Mouse (Mus musculus): ENCODE data around the gene Grin2d.

Gene Grin2d

DNA sequence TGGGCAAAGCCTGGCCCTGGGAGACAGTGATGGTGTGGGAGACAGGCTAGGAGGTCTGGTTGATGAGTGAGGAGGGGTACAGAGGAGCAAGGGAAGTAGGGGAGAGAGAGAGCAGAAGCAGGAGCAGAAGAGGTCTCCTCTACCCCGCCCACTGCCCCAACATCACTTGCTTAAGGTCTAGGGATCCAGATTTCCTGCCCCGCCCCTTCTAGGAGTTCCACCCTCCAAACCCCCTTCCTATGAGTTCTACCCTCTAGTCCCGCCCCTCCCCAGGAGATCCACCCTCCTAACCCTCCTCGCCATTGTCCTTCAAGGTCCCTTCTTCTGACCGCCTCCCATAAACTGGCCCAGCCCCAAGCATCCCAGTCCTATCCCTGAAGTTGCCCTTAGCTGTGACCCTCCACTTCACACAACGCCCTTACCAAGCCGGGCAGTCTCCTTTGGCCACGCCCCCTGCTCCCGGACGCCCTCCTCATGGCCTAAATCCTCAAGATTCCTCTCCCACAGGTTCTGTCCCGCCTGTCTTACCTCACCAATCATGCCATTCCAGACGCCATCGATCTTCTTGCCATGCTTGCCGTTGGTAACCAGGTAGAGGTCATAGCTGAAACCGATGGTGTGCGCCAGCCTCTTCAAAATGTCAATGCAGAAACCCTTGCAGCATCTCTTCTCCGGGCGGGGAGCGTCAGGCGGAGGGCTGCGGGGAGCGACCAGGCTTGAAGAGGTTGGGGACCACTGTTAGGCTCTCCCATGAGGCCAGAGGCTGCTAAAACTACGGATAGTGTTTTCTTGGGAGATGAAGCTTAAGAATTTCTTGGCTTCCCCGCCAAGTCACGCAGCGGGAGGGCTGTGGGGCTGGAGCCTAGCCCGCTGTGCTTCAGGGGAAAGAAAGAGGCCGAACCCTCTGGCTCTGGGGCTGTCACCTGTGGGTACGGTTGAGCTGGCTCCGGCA lies 21.0 kb downstream of the Grin2d start:
- DNase-seq (ENCODE audit: low read depth, low spot score): peak; percentile 22

DNA sequence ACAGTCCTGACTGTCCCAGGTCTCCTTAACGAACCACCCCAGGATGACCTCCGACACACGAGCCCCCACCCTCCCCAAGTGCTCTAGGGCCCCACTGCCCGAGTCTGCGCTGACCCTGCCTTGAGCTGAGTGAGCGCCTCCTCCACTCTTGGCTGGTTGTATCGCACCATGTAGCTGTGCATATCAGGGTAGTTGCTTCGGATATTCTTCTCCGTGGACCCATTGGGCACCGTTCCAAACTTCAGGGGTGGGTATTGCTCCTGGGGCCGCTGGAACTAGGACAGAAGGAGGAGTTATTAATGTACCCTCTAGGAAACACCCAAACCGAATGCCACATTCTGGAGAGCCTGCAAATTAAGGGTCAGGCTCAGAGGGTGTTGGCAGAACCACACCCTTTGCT lies 25.1 kb downstream of the Grin2d start:
- DNase-seq (ENCODE audit: low read depth, low spot score): no peak

DNA sequence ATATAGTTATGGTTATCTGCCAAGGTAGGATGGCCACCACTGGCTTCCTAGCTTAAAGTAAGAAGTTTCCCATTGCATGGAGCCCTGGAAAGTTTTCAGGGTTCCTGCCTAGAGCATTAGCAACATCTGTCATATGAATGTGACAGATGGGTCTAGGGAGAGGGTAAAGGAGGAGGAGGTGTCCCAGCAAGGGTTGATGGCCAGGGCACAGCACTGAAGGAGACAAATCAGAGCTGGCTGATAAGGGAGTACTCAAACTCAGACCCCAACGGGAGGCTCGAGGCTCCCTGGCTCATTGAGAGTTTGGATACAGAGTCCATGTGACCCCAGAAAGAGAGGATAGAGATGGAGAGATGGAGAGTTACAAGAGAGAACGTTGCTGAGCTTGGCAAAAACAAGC lies 27.5 kb downstream of the Grin2d start:
- DNase-seq (ENCODE audit: low read depth, low spot score): no peak

DNA sequence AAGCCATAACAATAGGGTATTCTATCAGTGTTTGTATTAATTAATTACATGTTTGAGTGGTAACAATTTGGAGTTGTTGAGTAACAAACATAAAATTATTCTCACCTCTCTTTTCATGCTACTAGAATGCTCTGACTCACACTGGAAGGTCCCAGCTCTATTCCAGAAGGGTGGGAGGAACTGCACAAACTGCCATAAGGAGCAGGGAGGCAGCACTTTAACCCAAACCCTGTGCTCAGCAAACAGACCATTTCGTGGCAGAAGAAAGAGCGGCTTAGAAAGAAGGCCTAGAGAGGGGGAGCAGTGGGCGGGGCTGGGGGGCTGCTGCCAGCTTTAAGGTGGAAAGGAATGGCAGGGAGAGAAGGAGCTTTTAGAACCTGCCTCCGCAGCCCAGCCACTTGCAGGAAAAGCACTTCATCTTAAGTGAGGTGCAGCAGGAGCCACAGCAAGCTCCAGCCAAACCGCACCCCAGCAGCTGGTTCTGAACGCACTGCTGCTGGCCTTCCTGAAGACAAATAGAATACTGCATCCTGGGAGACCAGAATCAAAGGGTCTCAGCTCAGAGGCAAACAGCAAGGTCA lies 29.6 kb downstream of the Grin2d start:
- no peak for DNase-seq (ENCODE audit: low read depth, low spot score)

DNA sequence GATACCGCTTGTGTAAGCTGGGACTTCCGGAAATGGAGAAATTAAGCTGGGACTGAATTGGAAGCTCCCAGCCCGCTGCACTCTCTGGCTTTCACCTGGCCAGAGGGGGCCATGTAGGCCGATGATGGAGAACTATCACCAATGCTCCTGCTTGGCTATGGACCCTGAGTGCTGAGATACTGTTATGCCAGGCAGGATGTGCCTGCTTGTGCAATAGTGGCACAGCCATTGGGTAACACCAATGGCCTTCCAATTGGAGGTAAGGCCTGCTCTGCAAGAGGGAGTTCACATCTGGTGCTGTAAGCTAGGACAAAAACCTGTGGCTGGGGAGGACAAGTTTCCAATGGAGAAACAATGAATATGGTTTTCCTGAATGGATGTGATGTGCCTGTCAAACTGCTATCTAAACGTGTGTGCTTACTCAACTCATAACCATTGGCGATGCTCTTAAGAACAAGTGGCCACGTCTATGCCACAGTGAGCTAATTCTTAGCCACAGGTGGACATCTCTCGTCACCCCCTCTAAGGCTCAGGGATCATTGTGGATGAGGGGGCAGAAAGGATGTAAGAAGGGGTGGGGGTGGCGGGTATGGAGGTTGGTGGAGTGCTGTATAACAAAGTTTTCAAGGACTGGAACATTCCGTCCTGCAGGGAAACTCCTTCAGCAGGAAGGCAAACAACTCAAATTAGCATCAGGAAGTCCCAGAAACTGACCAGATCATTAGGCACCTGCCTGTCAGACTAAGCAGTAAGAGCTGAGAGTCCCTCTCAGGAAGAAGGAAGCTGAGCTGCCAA lies 35.0 kb downstream of the Grin2d start:
- no peak for DNase-seq (ENCODE audit: low read depth, low spot score)

DNA sequence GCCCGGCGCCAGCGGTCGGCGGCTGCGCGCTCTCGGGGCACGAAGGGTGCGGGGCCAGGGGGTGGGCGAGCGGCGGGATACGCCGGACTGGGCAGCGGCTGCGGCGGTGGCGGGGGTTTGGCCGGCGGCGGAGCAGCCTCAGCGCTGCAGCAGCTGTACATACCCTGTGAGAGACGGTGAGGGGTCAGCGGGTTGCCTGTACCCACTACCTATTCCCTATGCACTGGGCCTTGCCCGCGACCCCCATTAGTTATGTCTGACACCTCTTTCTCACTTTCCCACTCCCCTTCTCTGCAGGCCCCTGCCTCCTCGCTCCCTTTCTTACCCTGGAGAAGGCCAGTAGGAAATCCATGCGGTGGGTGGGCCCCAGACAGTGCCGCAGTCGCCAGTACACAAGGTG lies 44.3 kb downstream of the Grin2d start:
- no peak for DNase-seq (ENCODE audit: low read depth, low spot score)

DNA sequence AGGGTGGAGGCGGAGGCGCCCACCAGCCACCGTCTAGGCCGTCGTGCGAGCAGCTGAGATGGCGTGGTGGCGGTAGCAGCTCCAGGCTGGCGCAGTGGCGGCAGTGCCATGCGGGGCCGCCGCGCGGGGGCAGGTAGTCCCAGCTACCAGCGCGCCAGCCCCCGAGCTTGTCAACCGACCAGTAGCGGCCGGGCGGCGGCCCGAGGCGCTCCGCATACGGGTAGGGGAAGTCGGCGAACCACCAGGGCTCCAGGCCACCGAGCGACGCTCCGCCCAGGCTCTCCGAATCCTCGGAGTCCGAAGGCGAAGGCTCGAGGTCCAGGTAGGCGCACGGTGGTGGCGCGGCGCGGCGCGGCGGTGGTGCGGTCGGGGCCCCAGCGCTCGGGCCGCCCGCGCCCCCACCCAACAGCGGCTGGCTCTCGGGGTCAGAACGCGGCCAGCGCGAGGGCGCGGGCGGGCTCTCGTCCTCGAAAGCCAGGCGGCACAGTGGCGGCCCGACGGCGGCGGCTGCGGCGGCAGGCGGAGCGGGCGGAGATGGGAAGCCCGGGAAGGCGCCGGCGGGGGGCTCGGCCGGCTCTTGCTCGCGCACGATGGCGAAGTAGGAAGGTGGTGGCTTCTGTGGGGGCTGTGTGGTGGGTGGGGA lies 44.9 kb downstream of the Grin2d start:
- DNase-seq (ENCODE audit: low read depth, low spot score): peak; percentile 34

DNA sequence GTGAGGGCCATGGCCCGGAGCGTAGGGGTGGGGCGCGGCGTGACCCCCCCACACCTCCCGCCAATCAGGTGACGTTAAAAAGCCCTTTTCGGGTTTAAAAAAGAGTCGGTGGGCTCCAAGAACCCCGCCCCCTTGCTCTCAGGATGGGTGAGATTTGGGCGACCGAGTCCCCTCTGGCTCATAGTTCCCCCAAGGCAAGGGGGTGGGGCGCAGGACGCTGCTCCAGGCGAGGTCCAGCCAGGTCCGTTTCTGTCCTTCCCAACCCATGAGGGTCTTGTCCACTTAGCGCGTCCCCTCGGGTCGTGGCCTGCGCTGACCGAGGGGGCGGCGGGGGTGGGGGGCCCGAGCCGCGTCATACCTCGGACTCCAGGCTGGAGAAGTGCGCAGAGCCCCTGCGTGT lies 45.8 kb downstream of the Grin2d start:
- no peak for DNase-seq (ENCODE audit: low read depth, low spot score)

DNA sequence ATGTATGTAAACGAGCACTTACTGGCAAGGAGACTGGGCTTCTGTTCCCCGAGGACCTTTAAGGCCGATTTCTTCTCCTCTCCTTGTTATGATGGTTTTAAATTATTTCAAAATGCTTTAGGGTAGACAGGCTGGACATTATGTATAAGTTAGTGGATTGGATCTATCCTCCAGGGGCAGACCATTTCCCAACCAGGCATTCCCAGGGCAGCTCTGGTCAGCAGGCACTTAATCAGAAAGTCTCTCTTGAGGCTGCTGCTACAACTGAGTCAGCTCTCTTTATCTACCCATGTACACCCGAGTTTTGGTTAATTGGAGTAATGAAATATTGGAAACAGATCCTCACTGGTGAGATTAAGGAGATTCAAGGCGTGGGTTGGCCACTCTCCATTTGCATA lies 47.1 kb downstream of the Grin2d start:
- DNase-seq (ENCODE audit: low read depth, low spot score): no peak

DNA sequence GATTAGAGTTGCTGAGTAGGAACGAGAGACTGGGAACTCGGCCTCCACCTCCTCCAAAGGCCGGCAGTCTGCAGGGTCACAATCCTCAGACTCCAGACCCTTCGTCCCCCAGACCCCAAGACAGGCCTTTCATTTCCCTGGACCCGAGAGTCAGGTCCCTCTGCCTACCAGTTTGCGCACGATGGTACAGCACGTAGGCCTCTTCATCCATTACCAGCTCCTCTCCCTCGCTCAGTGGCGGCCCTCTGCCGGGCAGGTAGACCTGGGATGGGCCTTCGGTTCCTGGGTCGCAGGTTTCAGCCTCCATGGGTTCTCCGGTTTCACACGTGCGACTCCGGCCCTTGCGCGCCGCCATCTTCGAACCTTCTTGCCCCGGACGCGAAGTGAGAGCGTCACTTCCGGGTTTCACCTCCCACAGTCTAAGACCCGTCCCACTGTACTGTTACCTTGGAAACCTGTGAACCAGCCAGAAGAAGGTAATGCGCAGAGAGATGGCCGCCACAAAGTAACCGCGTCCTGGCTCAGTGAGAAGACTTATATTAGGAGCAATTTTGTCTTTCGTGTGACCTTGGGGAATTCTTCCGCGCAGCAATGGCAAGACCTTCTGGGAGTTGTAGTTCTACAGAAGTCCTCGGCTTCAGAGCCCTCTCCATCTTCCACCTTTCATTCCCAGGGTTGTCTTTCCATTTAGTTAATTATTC lies 47.6 kb downstream of the Grin2d start, which contains the start of gene Grwd1:
Gene Grwd1 (minus strand): TSS at position 518 of the 701 bp plus-strand sequence.
- peak; percentile 95 for DNase-seq (ENCODE audit: low read depth, low spot score)

DNA sequence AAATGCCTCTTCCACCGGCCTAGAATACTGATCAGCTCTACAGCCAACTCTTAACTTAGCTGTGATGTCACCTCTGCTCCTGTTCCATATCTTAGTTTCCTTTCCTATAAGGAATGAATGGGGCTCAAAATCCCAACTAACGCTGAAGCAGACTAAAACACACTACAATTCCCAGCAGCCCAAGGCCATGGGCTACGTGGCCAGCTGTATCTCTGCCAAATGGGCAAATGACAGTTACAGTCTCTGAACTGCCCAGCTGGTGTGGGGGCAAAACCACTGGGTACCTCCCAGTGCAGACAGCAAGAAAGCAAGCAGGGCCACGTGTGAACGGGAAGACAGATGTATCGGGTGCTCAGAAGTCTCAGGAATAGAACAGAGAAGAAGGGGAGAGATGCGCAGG lies 51.5 kb downstream of the Grin2d start:
- no peak for DNase-seq (ENCODE audit: low read depth, low spot score)

DNA sequence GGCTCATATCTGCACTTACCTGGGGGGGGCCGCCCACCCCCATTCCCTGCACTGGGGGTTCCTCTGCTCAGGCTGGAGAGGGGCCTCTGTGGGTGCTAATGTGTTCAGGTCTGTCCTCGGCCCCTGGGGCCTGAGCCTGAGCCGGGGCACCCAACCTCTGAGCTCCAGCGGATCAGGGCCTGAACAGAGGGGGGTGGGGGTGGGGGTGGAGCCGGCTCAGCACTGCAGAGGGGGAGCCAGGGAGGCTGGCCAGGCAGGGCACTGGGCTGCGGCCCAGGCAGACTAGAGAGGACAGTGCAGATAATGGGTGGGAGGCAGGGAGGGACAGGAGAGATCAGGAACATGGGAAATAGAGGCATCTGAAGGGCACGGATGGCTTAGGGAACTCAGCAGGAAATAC lies 53.6 kb downstream of the Grin2d start, which contains the start of gene Kcnj14:
Gene Kcnj14 (minus strand): TSS at position 185 of the 400 bp plus-strand sequence.
- no peak for DNase-seq (ENCODE audit: low read depth, low spot score)

DNA sequence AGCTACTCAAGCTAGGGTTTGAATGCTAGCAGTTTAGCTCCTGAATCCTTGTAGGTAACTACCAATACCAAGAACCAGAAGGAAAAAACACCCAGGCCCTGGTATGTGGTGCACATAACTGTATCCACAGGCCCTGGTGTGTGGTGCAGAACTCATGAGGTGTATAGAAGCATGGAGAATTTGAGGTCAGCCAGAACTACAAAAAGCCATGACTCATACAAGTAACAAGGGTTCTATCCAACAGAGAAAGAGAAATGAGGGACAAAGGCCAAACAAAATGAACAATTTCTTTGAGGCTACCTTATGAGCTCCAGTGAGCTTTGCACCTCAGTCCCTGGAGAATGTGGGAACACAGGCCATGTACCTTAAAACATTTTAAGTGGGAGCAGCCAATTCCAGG lies 57.3 kb downstream of the Grin2d start:
- no peak for DNase-seq (ENCODE audit: low read depth, low spot score)

DNA sequence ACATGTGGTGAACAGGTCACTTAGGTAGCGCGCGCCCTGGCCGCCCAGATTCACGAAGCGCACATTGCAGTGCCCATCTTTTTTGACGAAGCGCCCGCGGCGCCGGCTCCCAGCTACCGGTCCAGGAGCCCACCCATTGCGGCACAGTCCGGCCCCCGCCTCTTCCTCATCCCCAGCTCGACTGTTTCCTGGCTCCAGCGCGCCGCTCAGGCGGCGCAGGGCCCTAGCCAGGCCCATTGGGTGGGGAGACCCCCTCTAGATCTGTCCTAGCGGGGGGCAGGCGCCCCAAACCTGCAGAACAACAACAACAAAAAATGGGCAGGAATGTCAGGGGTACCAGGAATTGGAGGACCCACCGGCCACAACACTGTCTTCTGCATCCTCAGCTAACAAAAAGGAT lies 58.3 kb downstream of the Grin2d start:
- DNase-seq (ENCODE audit: low read depth, low spot score): no peak

DNA sequence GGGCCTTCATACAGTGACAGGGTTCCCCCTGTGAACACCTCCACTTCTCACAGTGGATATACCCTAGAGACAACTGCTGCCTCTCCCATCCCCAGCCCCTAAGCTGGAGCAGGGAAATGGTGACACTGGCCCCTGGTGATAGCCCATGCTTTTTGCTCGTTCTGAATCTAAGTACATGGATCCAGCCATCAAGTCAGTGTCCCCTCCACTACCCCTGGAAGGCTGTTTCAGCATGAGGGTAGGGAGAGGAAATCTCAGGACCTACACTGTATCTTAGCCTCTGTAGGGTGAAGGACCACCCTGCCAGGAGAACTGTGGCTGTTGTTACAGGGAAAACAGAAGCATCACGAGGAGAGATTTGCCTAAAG lies 62.2 kb downstream of the Grin2d start:
- no peak for DNase-seq (ENCODE audit: low read depth, low spot score)

DNA sequence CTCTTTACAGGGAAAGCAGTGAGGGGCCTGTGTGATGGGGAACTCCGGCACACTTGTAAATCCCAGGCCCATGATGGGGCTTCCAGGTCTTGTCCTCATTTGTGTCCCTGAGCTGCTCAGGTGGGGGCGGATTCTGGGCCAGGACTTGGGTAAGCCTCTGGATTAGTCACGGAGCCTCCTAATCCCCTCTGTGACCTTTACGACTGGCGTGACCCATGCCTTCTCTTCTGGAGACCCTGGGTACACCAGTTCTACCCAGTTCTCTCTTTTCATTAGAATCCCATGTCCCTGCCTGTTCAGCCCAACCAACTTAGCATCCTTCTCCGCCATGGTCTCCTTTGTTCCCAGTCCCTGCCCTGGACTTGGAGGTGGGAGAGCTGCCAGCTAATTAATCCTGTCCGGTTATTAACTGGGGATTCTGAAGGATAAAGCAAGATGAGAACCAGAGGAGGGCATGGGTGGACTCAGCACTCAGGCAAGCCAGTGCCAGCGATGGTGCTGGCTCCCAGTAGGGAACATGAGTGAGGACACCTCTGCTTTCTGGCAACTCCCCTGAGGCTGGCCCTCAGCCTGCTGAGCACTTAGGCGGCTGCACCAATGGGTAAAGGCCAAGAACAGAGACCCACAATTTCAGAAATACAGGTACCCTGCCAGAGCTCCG lies 62.7 kb downstream of the Grin2d start:
- DNase-seq (ENCODE audit: low read depth, low spot score): no peak

DNA sequence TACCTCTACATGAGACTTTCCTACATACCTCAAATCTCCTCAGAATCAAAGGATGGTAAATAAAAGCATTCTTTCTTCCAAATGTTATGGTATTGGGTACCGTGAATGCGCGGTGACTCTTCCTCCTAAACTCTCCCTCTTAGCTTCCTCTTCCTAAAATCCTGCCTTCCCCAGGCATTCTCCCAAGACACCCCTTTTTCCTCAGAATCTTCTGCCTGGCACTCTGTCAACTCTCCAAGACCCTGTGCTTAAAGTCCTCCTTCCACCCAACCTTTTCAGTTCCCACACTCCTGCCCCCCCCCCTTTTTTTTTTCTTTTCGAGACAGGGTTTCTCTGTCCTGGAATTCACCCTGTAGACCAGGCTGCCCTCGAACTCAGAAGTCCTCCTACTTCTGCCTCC lies 63.3 kb downstream of the Grin2d start:
- DNase-seq (ENCODE audit: low read depth, low spot score): no peak

DNA sequence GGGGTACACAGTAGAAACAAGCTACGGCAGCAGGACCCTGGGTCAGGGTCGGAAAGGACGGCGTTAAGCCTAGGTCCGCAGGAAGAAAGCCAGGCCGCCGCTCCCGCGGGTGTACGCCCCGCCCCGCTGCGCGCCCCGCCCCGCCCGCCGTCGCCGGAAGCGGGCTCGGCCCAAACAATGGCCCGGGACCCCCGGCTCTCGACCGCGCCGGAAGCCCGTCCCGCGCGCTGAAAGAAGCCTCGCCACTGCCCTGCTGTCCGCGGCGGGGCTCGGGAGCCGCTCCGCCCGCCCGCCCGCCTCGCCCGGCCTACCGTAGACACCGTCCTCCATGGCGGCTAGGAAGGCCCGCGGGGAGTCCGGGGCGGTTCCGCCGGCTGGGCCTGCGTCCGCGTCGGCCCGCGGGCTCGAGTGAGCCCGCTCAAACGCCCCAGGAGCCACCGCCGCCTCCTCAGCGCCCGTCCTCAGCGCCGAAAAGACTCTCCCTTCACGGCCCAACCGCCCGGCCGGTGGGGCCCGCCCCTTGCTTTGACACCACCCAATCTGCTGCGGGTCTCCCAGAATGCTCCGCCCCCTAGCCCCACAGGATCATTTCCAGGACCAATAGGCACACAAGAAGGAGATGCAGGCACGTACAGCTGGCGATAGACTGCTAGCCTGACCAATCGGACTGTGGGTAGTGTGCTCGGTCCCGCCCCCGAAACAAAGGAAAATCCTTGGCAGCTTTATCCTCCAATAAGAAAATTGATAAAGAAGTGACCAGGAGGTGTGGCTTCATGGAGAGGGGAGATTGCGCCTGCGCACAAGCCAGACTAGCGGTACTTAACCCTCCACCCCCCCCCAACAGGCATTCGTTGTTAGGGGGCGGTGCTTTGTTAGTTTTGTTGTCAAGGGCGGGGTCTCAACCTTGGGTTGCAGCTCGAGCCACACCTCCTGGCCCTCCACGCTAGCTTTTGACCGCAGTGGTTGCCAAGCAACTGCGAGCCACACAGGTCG lies 64.1 kb downstream of the Grin2d start, which contains the start of gene Cyth2:
Gene Cyth2 (minus strand): TSS at position 795 of the 993 bp plus-strand sequence.
- DNase-seq (ENCODE audit: low read depth, low spot score): peak; percentile 99

DNA sequence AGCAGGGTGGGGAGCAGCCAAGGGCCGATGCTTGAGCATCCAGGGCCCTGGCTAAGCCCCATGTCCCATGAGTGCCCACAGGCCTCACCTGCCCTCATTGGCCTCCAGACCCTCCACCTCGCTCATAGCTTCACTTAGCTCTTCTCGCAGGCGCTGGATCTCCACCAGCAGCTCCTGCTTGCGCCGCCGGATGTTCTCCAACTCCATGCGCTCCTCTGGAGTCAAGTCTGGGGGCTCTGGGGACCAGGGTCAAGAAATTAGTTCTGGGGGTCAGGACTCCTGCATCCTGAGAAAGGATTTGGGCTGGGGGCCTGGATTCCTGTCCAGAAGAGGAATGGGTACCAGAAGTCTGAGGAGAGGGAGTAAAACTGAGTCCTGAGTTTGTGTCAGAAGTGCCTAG lies 65.3 kb downstream of the Grin2d start:
- no peak for DNase-seq (ENCODE audit: low read depth, low spot score)
